Mouse (Mus musculus) ES-Bruce4 (cell line): ENCODE data around the gene Shank2. TPM values are rescaled to one million over a fixed set of nuclear protein-coding genes. Genes with fewer than 3 reads are reported as not detected.

ENCODE experiments used
- H3K27ac ChIP-seq: 2 replicates; pipeline ENCODE4 v1.5.1; 2012; ENCODE audit warnings: low read length, inconsistent platforms; ENCODE audit not compliant: insufficient read depth
- H3K27me3 ChIP-seq: 2 replicates; pipeline ENCODE4 v1.6.1; 2012; ENCODE audit warnings: mild to moderate bottlenecking, low read length, inconsistent platforms; ENCODE audit not compliant: control insufficient read depth, poor library complexity, insufficient read depth, severe bottlenecking
- H3K36me3 ChIP-seq: 2 replicates; pipeline ENCODE4 v1.6.1; 2012; ENCODE audit warnings: inconsistent platforms, mild to moderate bottlenecking, low read length, moderate library complexity; ENCODE audit not compliant: control insufficient read depth, poor library complexity, insufficient read depth, severe bottlenecking
- H3K4me1 ChIP-seq: one replicate; pipeline ENCODE4 v1.8.1; 2011; ENCODE audit warnings: low read length; ENCODE audit not compliant: control insufficient read depth, insufficient read depth
- H3K4me3 ChIP-seq: 2 replicates; pipeline ENCODE4 v1.5.1; 2011; ENCODE audit warnings: low read depth, mild to moderate bottlenecking, low read length
- H3K9ac ChIP-seq: 2 replicates; pipeline ENCODE4 v1.6.1; 2012; ENCODE audit warnings: low read depth, mild to moderate bottlenecking, inconsistent platforms; ENCODE audit not compliant: poor library complexity, severe bottlenecking
- H3K9me3 ChIP-seq: replicated peaks from 2 replicates; pipeline ENCODE4 v1.6.1; 2012; ENCODE audit warnings: mild to moderate bottlenecking, low read length, inconsistent platforms; ENCODE audit not compliant: control insufficient read depth, poor library complexity, insufficient read depth, severe bottlenecking
- CTCF ChIP-seq: IDR thresholded peaks from one replicate; pipeline ENCODE4 v1.8.1; 2011; ENCODE audit warnings: low read depth, low read length
- EP300 ChIP-seq: IDR thresholded peaks from 2 replicates; pipeline ENCODE4 v1.6.1; 2011; ENCODE audit warnings: low read depth, low read length; ENCODE audit not compliant: insufficient read depth
- POLR2A ChIP-seq: IDR thresholded peaks from one replicate; pipeline ENCODE4 v1.8.1; 2011; ENCODE audit warnings: low read length; ENCODE audit not compliant: insufficient read depth
- polyA plus RNA-seq: library from polyadenylated mRNA; stranded (reverse); fragments of >200 nt; gene quantifications from 2 replicates; pipeline ENCODE4 v1.2.4, GENCODE M21; 2011; ENCODE audit warnings: low read depth; ENCODE audit not compliant: missing spikeins, insufficient read depth, insufficient read length

Gene Shank2
- polyA plus RNA-seq, 1 experiment, result 0.72 TPM

GRCm38 (mm10) chr7:143999073-143999472 lies 2.7 kb upstream of the Shank2 start:
- Histone ChIP-seq H3K9ac (no peak overlapping the region), H3K27me3 (no peaks in the 10 kb centered on the region), H3K4me3 (no peak overlapping the region), H3K4me1 (no peaks in the 10 kb centered on the region), H3K27ac (no peak overlapping the region), H3K36me3 (no peaks in the 10 kb centered on the region), H3K9me3 (no peaks in the 10 kb centered on the region; the same call in 1 of the 2 replicates)
- TF ChIP-seq CTCF (no peak), EP300 (no peak), POLR2A (no peak)

GRCm38 (mm10) chr7:144003471-144003870 lies 1.7 kb downstream of the Shank2 start:
- Histone ChIP-seq H3K36me3 (no peaks in the 10 kb centered on the region), H3K27ac (no peak overlapping the region), H3K4me1 (no peaks in the 10 kb centered on the region), H3K4me3 (no peak overlapping the region), H3K27me3 (no peaks in the 10 kb centered on the region), H3K9me3 (no peaks in the 10 kb centered on the region), H3K9ac (no peak overlapping the region)
- no peak for TF ChIP-seq POLR2A
- no peak for TF ChIP-seq EP300
- TF ChIP-seq CTCF, result no peak

- H3K9me3 ChIP-seq, result no peaks in the 10 kb centered on the region
- no peak overlapping the region for H3K9ac ChIP-seq
Measured at GRCm38 (mm10) chr7:144008079-144008478, 6.4 kb downstream of the Shank2 start.

GRCm38 (mm10) chr7:144008985-144009384 lies 7.3 kb downstream of the Shank2 start:
- Histone ChIP-seq H3K4me1 (no peaks in the 10 kb centered on the region), H3K9ac (no peak overlapping the region), H3K9me3 (no peaks in the 10 kb centered on the region), H3K27ac (no peak overlapping the region), H3K27me3 (no peaks in the 10 kb centered on the region), H3K36me3 (no peaks in the 10 kb centered on the region), H3K4me3 (no peak overlapping the region)
- TF ChIP-seq POLR2A (no peak), EP300 (no peak), CTCF (no peak)

More at GRCm38 (mm10) chr7:144008079-144008478, 6.4 kb downstream of the Shank2 start:
- no peaks in the 10 kb centered on the region for H3K4me1 ChIP-seq
- H3K27me3 ChIP-seq, result no peaks in the 10 kb centered on the region
- H3K36me3 ChIP-seq, result no peaks in the 10 kb centered on the region
- TF ChIP-seq POLR2A, result no peak
- no peak for TF ChIP-seq EP300
- TF ChIP-seq CTCF, result no peak
- H3K27ac ChIP-seq, result no peak overlapping the region
- no peak overlapping the region for H3K4me3 ChIP-seq

GRCm38 (mm10) chr7:144014485-144014884 lies 12.8 kb downstream of the Shank2 start:
- Histone ChIP-seq H3K27ac (no peak overlapping the region), H3K9me3 (no peaks in the 10 kb centered on the region), H3K36me3 (no peaks in the 10 kb centered on the region), H3K9ac (no peak overlapping the region), H3K4me3 (no peak overlapping the region), H3K4me1 (no peaks in the 10 kb centered on the region), H3K27me3 (no peaks in the 10 kb centered on the region)
- TF ChIP-seq EP300 (no peak), CTCF (no peak)

GRCm38 (mm10) chr7:144021801-144022200 lies 20.1 kb downstream of the Shank2 start:
- Histone ChIP-seq H3K27ac (no peak overlapping the region), H3K36me3 (no peaks in the 10 kb centered on the region)

More at GRCm38 (mm10) chr7:144021801-144022200, 20.1 kb downstream of the Shank2 start:
- Histone ChIP-seq H3K4me1 (no peaks in the 10 kb centered on the region), H3K9ac (no peak overlapping the region), H3K27me3 (no peaks in the 10 kb centered on the region), H3K4me3 (no peak overlapping the region), H3K9me3 (no peaks in the 10 kb centered on the region)
- TF ChIP-seq EP300, result no peak
- TF ChIP-seq POLR2A, result no peak
- no peak for TF ChIP-seq CTCF
